Mouse (Mus musculus): Measurements from ENCODE around the gene Nsmce3. TPM values are rescaled to one million over a fixed set of nuclear protein-coding genes. Genes with fewer than 3 reads are reported as not detected.

The Nsmce3 gene
- total RNA-seq, 2 experiments from 2014 or later: 3.1 to 3.5 TPM

DNA sequence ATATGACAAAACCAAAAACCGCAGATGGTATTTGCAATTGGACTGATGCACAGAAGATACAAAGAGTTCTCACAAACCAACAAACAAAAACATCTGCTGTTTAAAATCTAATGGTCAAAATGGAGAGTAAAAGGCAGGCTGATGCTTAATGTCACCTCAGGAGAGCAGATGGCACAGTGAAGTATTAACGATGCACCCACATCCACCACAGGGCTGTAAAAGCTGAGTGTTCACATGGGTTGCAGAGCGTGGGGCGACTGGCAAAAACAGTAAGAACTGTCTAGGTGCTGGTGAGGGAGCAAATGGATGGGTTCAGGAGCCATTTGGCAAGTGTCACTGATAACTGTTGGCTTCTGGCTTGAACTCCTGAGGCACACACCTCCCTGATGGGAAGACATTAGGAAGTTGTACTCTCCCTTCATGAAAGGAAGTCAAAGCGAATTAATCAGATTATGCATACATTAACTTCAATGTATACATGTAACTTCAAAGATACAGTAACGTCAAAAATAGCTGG, 3.2 kb downstream of the Nsmce3 start:
- intact Hi-C loops (cut with DNase I; ENCODE audit: low total_unique reads): no loop called here
- DNase-seq: no peak

DNA sequence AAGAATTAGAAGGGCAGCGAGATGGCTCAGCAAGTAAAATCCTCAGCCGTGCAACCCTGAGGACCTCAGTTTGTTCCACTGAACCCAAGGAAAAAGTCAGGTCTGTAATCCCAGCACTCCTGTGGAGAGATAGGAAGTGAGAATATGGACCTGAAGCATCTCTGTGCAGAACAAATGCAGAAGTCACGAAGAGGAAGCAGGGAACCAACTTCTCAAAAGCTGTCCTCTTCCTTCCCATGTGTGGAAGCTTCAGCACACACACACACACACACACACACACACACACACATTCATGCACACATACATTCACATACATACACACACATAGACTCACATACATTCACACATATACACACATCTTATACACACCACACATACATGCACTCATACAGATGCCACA, 9.3 kb downstream of the Nsmce3 start:
- no peak for DNase-seq
- intact Hi-C loops (cut with DNase I; ENCODE audit: low total_unique reads): no loop called here

GRCm38 (mm10) chr7:64862978-64863377, 9.8 kb downstream of the Nsmce3 start:
- no peak for DNase-seq
- intact Hi-C loops (cut with DNase I; ENCODE audit: low total_unique reads): no loop called here

DNA sequence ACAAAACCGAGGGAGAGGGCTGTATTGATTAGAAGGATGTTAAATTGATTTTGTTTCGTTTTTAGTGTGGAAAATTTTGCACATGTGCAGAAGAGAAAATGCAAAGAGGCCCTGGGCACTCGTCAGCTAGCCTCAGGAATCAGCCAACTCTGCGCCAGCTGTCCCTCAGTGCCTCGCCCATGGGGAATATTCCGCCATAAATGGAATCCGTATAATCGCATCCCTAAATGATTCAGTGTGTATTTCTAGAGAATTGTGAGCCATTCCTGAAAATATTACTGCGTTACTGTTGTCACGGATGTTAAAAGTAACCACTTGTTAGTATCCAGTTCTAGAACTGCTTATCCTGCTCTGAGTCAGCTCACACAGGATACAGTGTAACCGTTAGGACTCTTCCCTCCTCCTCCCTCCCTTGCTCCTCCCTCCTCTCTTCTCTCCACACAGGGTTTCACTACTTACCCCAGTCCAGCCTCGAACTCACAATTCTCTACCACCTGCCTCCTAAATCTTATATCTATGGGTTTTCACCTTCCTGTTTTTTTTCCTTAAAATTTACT, 16.2 kb downstream of the Nsmce3 start:
- intact Hi-C loops (cut with DNase I; ENCODE audit: low total_unique reads): no loop called here
- DNase-seq: no peak

DNA sequence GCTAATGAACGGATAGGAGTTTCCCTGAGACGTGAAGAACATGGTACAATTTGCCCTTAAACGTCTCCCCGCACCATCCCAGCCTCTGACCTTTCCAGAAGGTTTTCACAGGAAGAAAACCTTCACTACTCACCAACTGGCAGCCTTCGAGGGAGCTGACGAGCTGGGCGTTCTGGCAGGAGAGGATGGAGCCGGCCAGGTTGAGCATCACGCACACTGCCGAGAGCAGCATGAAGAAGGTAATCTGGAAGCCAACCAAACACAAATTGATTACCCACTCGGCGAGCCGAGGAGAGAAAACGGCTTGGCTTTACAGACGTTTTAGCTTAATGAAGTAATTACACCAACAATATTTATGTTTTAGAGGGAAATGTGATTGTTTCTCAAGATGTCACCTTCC, 16.8 kb downstream of the Nsmce3 start:
- no peak for DNase-seq
- intact Hi-C loops (cut with DNase I; ENCODE audit: low total_unique reads): no loop called here

DNA sequence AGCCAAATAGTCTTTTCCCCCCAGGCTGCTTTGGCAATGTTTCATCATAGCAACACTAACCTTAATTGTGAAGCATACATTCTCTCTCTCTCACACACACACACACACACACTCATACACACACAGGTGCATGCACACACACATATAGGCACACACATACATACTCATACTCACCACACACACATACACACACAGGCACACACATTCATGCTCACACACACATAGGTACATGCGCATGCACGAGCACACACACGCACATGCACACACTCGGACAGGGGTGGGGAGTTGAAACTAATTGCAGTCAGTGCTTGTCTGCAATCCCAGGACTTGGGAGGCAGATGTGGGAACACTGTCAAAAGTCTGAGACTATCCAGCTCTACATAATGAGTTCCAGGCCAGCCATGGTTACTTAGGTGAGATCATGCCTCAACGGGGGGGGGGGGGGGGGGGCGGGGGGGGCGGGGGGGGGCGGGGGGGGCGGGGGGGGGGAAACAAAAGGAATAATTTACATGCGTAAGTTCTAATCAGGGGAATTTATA, 17.3 kb downstream of the Nsmce3 start:
- no peak for DNase-seq
- intact Hi-C loops (cut with DNase I; ENCODE audit: low total_unique reads): no loop called here

GRCm38 (mm10) chr7:64850791-64851190, 22.0 kb downstream of the Nsmce3 start:
- intact Hi-C loops (cut with DNase I; ENCODE audit: low total_unique reads): no loop called here
- DNase-seq: no peak

GRCm38 (mm10) chr7:64847366-64847899, 25.4 kb downstream of the Nsmce3 start:
- no peak for DNase-seq
- intact Hi-C loops (cut with DNase I; ENCODE audit: low total_unique reads): no loop called here

DNA sequence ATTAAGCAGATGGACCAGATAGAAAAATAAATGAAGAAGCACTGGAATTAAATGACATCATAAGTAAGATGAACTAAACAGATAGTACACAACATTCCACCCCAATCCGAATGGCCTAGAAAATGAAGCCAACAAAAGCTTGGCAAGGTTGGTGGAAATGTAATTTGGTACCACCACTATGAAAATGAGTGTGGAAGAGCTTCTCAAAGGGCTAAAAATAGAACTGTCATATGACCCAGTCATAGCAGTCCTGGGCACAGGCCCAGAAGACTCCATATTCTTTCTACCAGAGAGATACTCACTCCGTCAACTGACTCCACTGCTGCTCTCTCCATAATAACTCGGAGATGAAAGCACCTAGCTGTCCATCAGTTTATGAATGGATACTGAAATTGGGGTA, 26.7 kb downstream of the Nsmce3 start:
- DNase-seq: no peak
- intact Hi-C loops (cut with DNase I; ENCODE audit: low total_unique reads): no loop called here

DNA sequence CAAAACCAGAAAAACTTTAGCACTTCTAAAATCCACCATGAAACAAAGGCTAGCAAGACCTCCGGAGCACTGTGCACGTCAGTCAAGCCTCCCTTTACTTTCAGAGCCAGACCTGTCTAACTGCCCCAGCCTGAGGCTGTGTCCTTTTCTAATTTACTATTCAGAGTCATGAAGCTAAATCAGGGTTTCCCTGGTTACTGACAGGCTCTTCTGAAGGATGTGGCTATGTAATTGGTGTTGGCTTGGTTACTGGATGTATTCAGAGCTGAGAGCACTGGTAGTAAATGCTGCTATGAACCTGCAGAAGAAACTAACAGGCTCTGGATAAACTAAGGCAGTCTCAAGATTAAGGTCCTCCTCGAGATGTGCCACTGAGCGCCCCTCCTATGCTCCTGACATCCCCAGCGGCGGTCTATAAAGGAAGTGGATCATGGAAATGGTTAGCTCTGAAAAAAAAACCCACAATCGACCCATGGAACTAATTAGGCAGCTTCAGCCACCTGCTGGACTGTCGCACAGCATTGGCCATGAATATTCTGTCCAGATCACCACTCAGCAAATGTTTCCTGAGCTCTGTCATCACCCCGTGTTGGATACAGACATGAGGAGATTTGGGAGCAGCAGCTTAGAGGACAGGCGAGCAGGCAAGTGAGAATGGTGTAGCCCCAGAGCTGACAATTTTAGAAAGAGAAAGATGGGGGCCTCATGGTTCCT, 31.7 kb downstream of the Nsmce3 start:
- intact Hi-C loops (cut with DNase I; ENCODE audit: low total_unique reads): no loop called here
- no peak for DNase-seq

GRCm38 (mm10) chr7:64840576-64840895, 32.3 kb downstream of the Nsmce3 start:
- no peak for DNase-seq
- intact Hi-C loops (cut with DNase I; ENCODE audit: low total_unique reads): no loop called here

- DNase-seq: peak; percentile 57
- intact Hi-C loops (cut with DNase I; ENCODE audit: low total_unique reads): no loop called here
Measured at GRCm38 (mm10) chr7:64839801-64840575, 32.8 kb downstream of the Nsmce3 start.

DNA sequence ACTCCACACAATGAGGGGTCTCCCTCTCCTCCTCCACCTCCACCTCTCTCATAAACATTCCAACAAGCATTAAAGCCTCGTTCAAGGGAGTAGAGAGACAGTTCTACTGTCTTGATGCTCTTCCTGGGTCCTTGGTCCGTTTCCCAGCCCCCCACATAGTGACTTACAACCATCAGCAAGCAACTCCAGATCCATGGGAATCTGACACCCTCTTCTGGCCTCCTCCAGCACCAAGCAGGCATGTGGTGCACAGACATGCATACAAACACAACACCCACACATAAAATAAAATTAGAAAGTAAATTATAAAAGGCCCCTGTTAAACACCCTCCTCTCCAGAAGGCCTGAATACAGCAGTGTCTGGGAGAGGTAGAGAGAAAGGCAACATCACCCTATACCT, 33.5 kb downstream of the Nsmce3 start:
- no peak for DNase-seq
- intact Hi-C loops (cut with DNase I; ENCODE audit: low total_unique reads): no loop called here

GRCm38 (mm10) chr7:64830214-64830995, 42.4 kb downstream of the Nsmce3 start:
- intact Hi-C loops (cut with DNase I; ENCODE audit: low total_unique reads): no loop called here
- DNase-seq: no peak

GRCm38 (mm10) chr7:64821081-64821480, 51.7 kb downstream of the Nsmce3 start:
- intact Hi-C loops (cut with DNase I; ENCODE audit: low total_unique reads): no loop called here
- no peak for DNase-seq

- intact Hi-C loops (cut with DNase I; ENCODE audit: low total_unique reads): no loop called here
- no peak for DNase-seq
Measured at GRCm38 (mm10) chr7:64819683-64820082, 53.1 kb downstream of the Nsmce3 start.
